Mouse (Mus musculus) CH12.LX (cell line): ENCODE measurements around the gene Sfxn5.

Source experiments
- CTCF ChIP-seq, 2 experiments: IDR thresholded peaks in 1 of 2; conservative IDR thresholded peaks in 1 of 2; 2 replicates each; pipeline ENCODE4 v1.5.1; 2011 to 2012; ENCODE audit warnings: low read depth in 2 of 2, low read length in 2 of 2, improper control_type of control experiment in 1 of 2, inconsistent platforms in 1 of 2, mild to moderate bottlenecking in 1 of 2, moderate library complexity in 1 of 2
- MAFK ChIP-seq: IDR thresholded peaks from 2 replicates; pipeline ENCODE4 v1.6.1; 2011; ENCODE audit warnings: low read length, improper control_type of control experiment; ENCODE audit not compliant: insufficient replicate concordance
- MAZ ChIP-seq: IDR thresholded peaks from 2 replicates; pipeline ENCODE4 v1.6.1; 2012; ENCODE audit warnings: low read depth, mild to moderate bottlenecking, inconsistent platforms, low read length, improper control_type of control experiment, moderate library complexity
- USF2 ChIP-seq: conservative IDR thresholded peaks from 2 replicates; pipeline ENCODE4 v1.6.1; 2011; ENCODE audit warnings: low read depth, low read length, improper control_type of control experiment

GRCm38 (mm10) chr6:85369181-85369860 lies 36.1 kb upstream of the Sfxn5 start:
- no peak for TF ChIP-seq MAFK
- no peak for TF ChIP-seq CTCF (conservative IDR thresholded peaks at IDR 0.05 in 1 of 2, IDR thresholded peaks at IDR 0.05 in 1 of 2; ENCODE audit: low read depth in 2 of 2, low read length in 2 of 2)
- no peak for TF ChIP-seq MAZ
- TF ChIP-seq USF2, result no peak
